Mouse (Mus musculus) megakaryocyte, adult 5-6 weeks (primary cell): ENCODE measurements at regions not wholly inside any gene's neighbourhood (a gene's known extent, or its start where the extent isn't known, plus 50 kb on each side); places are given as distances from the start of the nearest gene placed in this dataset.

Source experiments
- ATAC-seq: 2 replicates; pipeline ENCODE4 v1.8.0; 2016; ENCODE audit warnings: mild to moderate bottlenecking, inconsistent platforms; ENCODE audit not compliant: poor library complexity, severe bottlenecking

GRCm38 (mm10) chr14:46077406-46078131 lies 301.6 kb upstream of the Gm15217 start:
- ATAC-seq, result no peak

- ATAC-seq, result no peak
Measured at GRCm38 (mm10) chr14:46082646-46083045, 296.6 kb upstream of the Gm15217 start.

GRCm38 (mm10) chr14:46088968-46089691 lies 290.1 kb upstream of the Gm15217 start:
- no peak for ATAC-seq

GRCm38 (mm10) chr14:46115950-46116349 lies 263.3 kb upstream of the Gm15217 start:
- no peak for ATAC-seq

GRCm38 (mm10) chr14:46126541-46126940 lies 252.7 kb upstream of the Gm15217 start:
- ATAC-seq, result no peak

GRCm38 (mm10) chr14:46129762-46130161 lies 249.5 kb upstream of the Gm15217 start:
- no peak for ATAC-seq

- ATAC-seq, result no peak
Measured at GRCm38 (mm10) chr14:46144175-46144574, 235.0 kb upstream of the Gm15217 start.

GRCm38 (mm10) chr14:46144707-46145106 lies 234.5 kb upstream of the Gm15217 start:
- ATAC-seq, result no peak

GRCm38 (mm10) chr14:46145584-46145983 lies 233.6 kb upstream of the Gm15217 start:
- no peak for ATAC-seq

- no peak for ATAC-seq
Measured at GRCm38 (mm10) chr14:46149073-46149661, 230.0 kb upstream of the Gm15217 start.

- ATAC-seq, result no peak
Measured at GRCm38 (mm10) chr14:46158741-46159140, 220.5 kb upstream of the Gm15217 start.

- no peak for ATAC-seq
Measured at GRCm38 (mm10) chr14:46172181-46172874, 206.9 kb upstream of the Gm15217 start.

- no peak for ATAC-seq
Measured at GRCm38 (mm10) chr14:46172875-46173324, 206.3 kb upstream of the Gm15217 start.

- ATAC-seq, result no peak
Measured at GRCm38 (mm10) chr14:46174386-46174785, 204.8 kb upstream of the Gm15217 start.

GRCm38 (mm10) chr14:46175291-46176216 lies 203.7 kb upstream of the Gm15217 start:
- no peak for ATAC-seq

GRCm38 (mm10) chr14:46179024-46179423 lies 200.2 kb upstream of the Gm15217 start:
- ATAC-seq, result no peak

GRCm38 (mm10) chr14:46191639-46192399 lies 187.4 kb upstream of the Gm15217 start:
- ATAC-seq, result no peak

GRCm38 (mm10) chr14:46193577-46193976 lies 185.6 kb upstream of the Gm15217 start:
- ATAC-seq, result no peak

GRCm38 (mm10) chr14:46195939-46196338 lies 183.3 kb upstream of the Gm15217 start:
- no peak for ATAC-seq
